Mouse (Mus musculus): ENCODE measurements at regions not wholly inside any gene's neighbourhood (a gene's known extent, or its start where the extent isn't known, plus 50 kb on each side); places are given as distances from the start of the nearest gene placed in this dataset.
A peak's percentile ranks its signal among the peaks of the same experiment; 100 is the strongest.

DNA sequence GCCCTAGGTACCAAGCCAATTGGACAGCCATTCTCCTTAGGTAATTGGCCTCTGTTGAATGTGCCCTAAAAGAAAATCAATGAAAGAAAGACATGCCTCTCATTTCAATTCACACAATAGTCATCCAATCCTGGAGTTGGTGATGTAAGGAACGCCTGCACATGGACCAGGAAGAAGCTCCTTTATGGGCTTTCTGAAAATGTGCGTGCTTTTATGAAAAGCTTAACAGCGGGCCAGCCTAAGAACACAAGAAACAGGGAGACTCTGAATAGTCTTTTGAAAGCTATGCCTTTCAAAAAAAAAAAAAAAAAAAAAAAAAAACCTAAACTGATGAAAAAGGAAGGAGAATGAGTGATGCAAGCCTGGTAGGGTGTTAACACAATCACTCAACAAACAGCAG is 183.1 kb downstream of the Pcdh19 start:
- no peak for DNase-seq (ENCODE audit: low read depth, low spot score)

DNA sequence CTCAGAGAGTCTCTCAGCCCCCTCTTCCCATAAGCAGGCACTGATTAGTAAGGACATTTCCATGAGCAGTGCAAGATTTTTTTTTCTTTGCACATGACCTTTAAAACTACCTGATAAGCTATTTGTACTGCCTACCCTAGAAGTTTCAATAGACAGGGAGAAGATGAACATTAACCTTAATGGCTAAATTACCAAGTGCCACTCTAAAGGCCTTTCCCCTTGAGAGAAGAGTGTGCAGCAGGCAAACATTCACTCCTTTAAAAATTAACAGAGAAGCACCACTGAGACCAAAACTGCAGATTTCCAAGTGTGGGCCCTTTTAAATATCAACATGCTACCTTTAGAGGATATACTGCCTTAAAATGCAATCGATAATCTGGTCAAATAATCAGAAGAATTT is 226.9 kb downstream of the Pcdh19 start:
- no peak for DNase-seq (ENCODE audit: low read depth, low spot score)

DNA sequence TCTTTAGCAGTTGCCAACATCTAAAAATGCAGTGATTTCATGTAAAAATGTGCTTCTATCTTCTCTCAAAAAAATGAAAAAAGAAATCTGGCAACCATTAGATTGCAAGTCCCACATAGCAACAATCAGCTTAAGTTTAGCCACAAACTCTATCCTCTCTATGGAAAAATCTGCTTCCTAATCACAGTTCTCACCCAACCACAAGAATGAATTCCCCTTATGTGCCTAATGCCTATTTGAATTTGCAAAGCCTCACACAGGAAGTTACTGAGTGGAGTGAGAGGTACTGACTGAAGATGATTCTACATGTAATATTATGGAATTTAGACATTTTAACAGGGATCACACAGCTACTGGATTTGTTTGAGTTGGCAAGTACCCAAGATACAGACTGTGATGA is 241.4 kb downstream of the Pcdh19 start:
- no peak for DNase-seq (ENCODE audit: low read depth, low spot score)

DNA sequence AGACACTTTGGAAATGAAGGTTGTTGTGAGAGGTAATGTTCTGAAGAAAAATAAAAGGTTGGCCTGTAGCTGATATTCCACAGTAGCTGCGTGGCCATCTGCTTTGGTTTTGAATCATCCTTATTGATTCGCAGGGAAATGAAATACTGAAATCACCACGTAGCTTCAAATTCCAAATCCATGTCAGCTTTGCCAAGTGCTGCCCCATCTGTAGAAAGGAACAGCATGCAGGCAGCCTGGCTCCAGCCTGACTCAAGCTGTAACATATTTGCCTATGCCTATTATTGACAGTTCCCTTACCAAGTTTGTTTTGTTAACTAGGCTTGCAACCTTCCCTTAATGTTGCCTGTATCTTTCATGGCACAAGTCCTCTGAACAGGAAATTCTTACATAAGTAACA is 286.3 kb downstream of the Pcdh19 start:
- DNase-seq (ENCODE audit: low read depth, low spot score), result no peak

DNA sequence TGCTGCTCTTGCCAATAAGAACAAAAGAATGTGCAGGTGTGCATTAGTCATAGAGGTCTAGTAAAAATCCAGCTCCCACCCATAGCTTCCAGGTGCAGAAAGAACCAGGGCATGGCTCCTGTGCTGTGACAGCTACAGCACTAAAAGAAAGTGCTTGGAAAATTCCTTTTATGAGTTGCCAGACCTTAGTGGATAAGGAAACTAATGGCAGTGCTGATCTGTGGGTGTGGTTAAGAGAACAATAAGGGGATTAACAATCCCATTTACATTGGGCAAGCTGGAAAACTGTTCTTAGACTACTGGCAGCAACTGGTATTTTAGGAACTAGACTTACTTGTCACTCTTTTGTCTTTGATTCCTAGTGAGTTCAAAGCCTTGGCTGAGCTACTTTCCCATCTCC is 301.0 kb downstream of the Pcdh19 start:
- peak; percentile 43 for DNase-seq (ENCODE audit: low read depth, low spot score)

DNA sequence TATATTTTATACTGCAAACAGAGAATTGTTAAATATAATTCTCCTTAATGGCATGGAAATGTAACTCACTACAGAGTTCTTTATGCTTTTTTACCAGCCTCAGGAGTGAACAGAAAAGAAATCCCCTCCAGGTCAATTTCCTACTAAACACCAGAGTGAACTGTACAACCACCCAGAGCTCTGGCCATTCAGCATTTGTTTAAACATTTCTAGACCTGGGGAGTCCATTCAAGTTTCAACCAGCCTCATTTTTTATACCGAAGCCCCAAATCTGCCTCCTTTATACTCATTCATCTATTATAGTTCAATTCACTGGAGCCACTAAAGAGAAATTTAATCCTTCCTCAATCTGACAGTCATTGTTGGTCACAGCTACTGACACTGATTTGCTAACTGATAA is 314.8 kb downstream of the Pcdh19 start:
- no peak for DNase-seq (ENCODE audit: low read depth, low spot score)

DNA sequence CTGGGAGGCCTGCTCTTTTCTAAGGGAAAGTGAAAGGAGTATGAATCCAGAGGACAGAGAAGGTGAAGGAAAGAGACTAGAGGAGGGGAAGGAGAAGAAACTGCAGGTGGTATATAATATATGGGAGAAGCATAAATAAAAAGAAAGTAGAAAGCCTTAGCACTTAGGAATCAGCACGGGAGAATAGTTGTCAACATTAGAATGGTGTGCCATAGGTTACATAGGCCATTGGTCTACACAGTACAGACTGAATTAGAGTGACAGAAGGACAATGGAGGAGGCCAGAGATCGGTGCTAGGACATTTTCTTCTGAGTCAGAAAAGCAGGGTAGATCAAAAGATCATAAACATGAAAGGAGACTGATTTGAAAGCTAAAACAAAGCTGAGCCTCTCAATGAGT is 315.7 kb downstream of the Pcdh19 start:
- no peak for DNase-seq (ENCODE audit: low read depth, low spot score)

DNA sequence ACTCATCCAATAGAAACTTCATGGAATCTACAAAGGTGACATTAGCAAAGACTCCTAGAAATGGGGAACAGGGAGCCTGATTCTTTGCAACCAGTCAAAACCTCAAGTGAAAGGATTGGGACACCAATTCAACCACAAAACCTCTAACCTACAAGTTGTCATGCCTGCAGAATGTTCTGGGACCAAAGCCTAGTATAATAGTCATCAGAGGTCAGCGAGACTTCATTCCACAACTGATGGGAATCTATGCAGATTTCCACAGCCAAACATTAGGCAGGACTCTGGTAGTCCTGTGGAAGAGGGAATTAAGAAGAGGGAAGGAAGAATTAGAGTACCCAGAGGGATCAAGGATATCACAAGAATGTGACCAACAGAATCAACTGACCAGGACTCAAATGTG is 316.4 kb downstream of the Pcdh19 start:
- DNase-seq (ENCODE audit: low read depth, low spot score), result no peak

DNA sequence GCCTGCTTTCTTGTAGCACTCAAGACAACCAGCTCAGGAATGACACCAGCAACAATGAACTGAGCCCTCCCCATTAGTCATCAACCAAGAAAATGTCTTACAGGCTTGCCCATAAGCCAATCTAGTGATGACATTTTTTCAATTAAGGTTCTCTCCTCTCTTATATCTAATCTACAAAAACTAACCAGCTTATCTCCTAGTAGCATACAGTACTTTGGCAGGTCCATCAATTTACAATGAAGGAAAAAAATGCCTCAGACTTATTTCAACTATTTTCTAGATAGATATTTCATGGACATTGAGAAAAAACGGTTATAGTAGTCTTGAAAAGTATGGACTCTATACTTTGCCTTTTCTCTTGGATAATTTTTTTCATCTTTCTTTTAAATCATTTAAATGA is 328.0 kb downstream of the Pcdh19 start:
- DNase-seq (ENCODE audit: low read depth, low spot score), result no peak
